Mouse (Mus musculus) adipocyte (in vitro differentiated cells): ENCODE data around the gene Meis3.
A peak's percentile ranks its signal among the peaks of the same experiment; 100 is the strongest.

Experiments
- DNase-seq: peaks from one replicate; pipeline ENCODE4 v3.0.0-alpha.2; 2016; ENCODE audit warnings: low spot score

The Meis3 gene

GRCm38 (mm10) chr7:16174597-16175541, at the start of gene Meis3:
Gene Meis3 (plus strand): TSS chr7:16175090.
- peak; percentile 47 for DNase-seq

- DNase-seq: no peak
These were observed 49.1 kb upstream of the Meis3 start for GRCm38 (mm10) chr7:16125829-16126228.

- no peak for DNase-seq
These were observed 46.5 kb upstream of the Meis3 start for GRCm38 (mm10) chr7:16128344-16128743.

GRCm38 (mm10) chr7:16128899-16129298, 46.0 kb upstream of the Meis3 start:
- DNase-seq: no peak

GRCm38 (mm10) chr7:16129421-16129845, 45.5 kb upstream of the Meis3 start, which contains the start of gene Slc8a2:
Gene Slc8a2 (plus strand): TSS chr7:16129826.
- no peak for DNase-seq

GRCm38 (mm10) chr7:16129846-16130691, 44.8 kb upstream of the Meis3 start:
- DNase-seq: no peak

GRCm38 (mm10) chr7:16130956-16131634, 43.8 kb upstream of the Meis3 start:
- no peak for DNase-seq

- DNase-seq: no peak
These were observed 42.7 kb upstream of the Meis3 start for GRCm38 (mm10) chr7:16132161-16132581.

GRCm38 (mm10) chr7:16132926-16133325, 42.0 kb upstream of the Meis3 start:
- DNase-seq: no peak

- no peak for DNase-seq
These were observed 41.2 kb upstream of the Meis3 start for GRCm38 (mm10) chr7:16133691-16134090.

- DNase-seq: no peak
These were observed 39.9 kb upstream of the Meis3 start for GRCm38 (mm10) chr7:16134951-16135392.

GRCm38 (mm10) chr7:16146489-16147410, 28.1 kb upstream of the Meis3 start:
- no peak for DNase-seq

- peak; percentile 58 for DNase-seq
These were observed 27.2 kb upstream of the Meis3 start for GRCm38 (mm10) chr7:16147643-16148042.

- no peak for DNase-seq
These were observed 25.6 kb upstream of the Meis3 start for GRCm38 (mm10) chr7:16149241-16149640.

- no peak for DNase-seq
These were observed 24.4 kb upstream of the Meis3 start for GRCm38 (mm10) chr7:16150191-16151145.

GRCm38 (mm10) chr7:16153522-16153921, 21.4 kb upstream of the Meis3 start:
- peak; percentile 45 for DNase-seq

- DNase-seq: peak; percentile 75
These were observed 19.6 kb upstream of the Meis3 start for GRCm38 (mm10) chr7:16155132-16155872.

- no peak for DNase-seq
These were observed 18.7 kb upstream of the Meis3 start for GRCm38 (mm10) chr7:16156105-16156714.
